Mouse (Mus musculus): Measurements from ENCODE around the gene E130116L18Rik. TPM values are rescaled to one million over a fixed set of nuclear protein-coding genes. Genes with fewer than 3 reads are reported as not detected.

The E130116L18Rik gene
- polyA plus RNA-seq (2014; fragmentation: Nextera tagmentation; extraction: Ambion mirVana) = not detected in 2 replicates

GRCm38 (mm10) chr5:25222752-25223702 is at the start of gene E130116L18Rik:
Gene E130116L18Rik (minus strand): TSS chr5:25223153.
- WGBS = 3% methylated on average over 72 of the region's 72 CpGs
- peaks cover 0 to 10% of the 10 kb centered on the region in 2 experiments; a peak in 3 of 4 replicates for H3K4me1 ChIP-seq (ENCODE audit: control insufficient read depth in 2 of 2, insufficient read depth in 2 of 2, low read length in 2 of 2)
- peak within 1 kb of the TSS; percentile 77 for H3K4me2 ChIP-seq (ENCODE audit: low read length)
- no peaks in the 10 kb centered on the region for H3K9me3 ChIP-seq (ENCODE audit: control insufficient read depth, low read length)
- ATAC-seq (ENCODE audit: insufficient number of reproducible peaks, insufficient read depth, low FRiP score, low read depth) = peak; percentile 94
- peak within 1 kb of the TSS; percentile 87 for H3K9ac ChIP-seq (ENCODE audit: low read length)
- no peaks in the 10 kb centered on the region for H3K27me3 ChIP-seq (ENCODE audit: control insufficient read depth, insufficient read depth, low read length)
- H3K27ac ChIP-seq (replicated peaks in 1 of 2; ENCODE audit: control insufficient read depth in 1 of 2, insufficient read depth in 1 of 2, low read depth in 2 of 2, low read length in 2 of 2) = peak within 1 kb of the TSS; percentile 80 to 85
- H3K4me3 ChIP-seq (ENCODE audit: control insufficient read depth in 1 of 2, insufficient read depth in 1 of 2, low read depth in 1 of 2, low read length in 2 of 2) = peak within 1 kb of the TSS; percentile 74 to 87
- H3K36me3 ChIP-seq (ENCODE audit: control insufficient read depth, insufficient read depth, low read length) = no peaks in the 10 kb centered on the region

- Histone ChIP-seq H3K27me3 (ENCODE audit: control insufficient read depth, insufficient read depth, low read length) (no peaks in the 10 kb centered on the region), H3K27ac (replicated peaks in 1 of 2; ENCODE audit: control insufficient read depth in 1 of 2, insufficient read depth in 1 of 2, low read depth in 2 of 2, low read length in 2 of 2) (no peak overlapping the region), H3K9me3 (ENCODE audit: control insufficient read depth, low read length) (no peaks in the 10 kb centered on the region), H3K36me3 (ENCODE audit: control insufficient read depth, insufficient read depth, low read length) (peaks cover 90% of the 10 kb centered on the region), H3K9ac (ENCODE audit: low read length) (no peak overlapping the region), H3K4me1 (ENCODE audit: control insufficient read depth in 2 of 2, insufficient read depth in 2 of 2, low read length in 2 of 2) (no peaks in the 10 kb centered on the region), H3K4me2 (ENCODE audit: low read length) (no peak overlapping the region), H3K4me3 (ENCODE audit: control insufficient read depth in 1 of 2, insufficient read depth in 1 of 2, low read depth in 1 of 2, low read length in 2 of 2) (no peak overlapping the region)
- no peak for ATAC-seq (ENCODE audit: insufficient number of reproducible peaks, insufficient read depth, low FRiP score, low read depth)
- 88% methylated on average over 4 of the region's 4 CpGs for WGBS
Measured at GRCm38 (mm10) chr5:25268258-25268888, 45.4 kb upstream of the E130116L18Rik start.

- ATAC-seq (ENCODE audit: insufficient number of reproducible peaks, insufficient read depth, low FRiP score, low read depth) = no peak
- Histone ChIP-seq H3K9ac (ENCODE audit: low read length) (no peak overlapping the region), H3K4me2 (ENCODE audit: low read length) (no peak overlapping the region), H3K4me1 (ENCODE audit: control insufficient read depth in 2 of 2, insufficient read depth in 2 of 2, low read length in 2 of 2) (no peaks in the 10 kb centered on the region), H3K36me3 (ENCODE audit: control insufficient read depth, insufficient read depth, low read length) (peaks cover 91% of the 10 kb centered on the region), H3K27ac (replicated peaks in 1 of 2; ENCODE audit: control insufficient read depth in 1 of 2, insufficient read depth in 1 of 2, low read depth in 2 of 2, low read length in 2 of 2) (no peak overlapping the region), H3K4me3 (ENCODE audit: control insufficient read depth in 1 of 2, insufficient read depth in 1 of 2, low read depth in 1 of 2, low read length in 2 of 2) (no peak overlapping the region), H3K27me3 (ENCODE audit: control insufficient read depth, insufficient read depth, low read length) (no peaks in the 10 kb centered on the region), H3K9me3 (ENCODE audit: control insufficient read depth, low read length) (no peaks in the 10 kb centered on the region)
- 72% methylated on average over 7 of the region's 7 CpGs for WGBS
Measured at GRCm38 (mm10) chr5:25262266-25262665, 39.3 kb upstream of the E130116L18Rik start.

GRCm38 (mm10) chr5:25261452-25261851 is 38.5 kb upstream of the E130116L18Rik start:
- Histone ChIP-seq H3K9me3 (ENCODE audit: control insufficient read depth, low read length) (no peaks in the 10 kb centered on the region), H3K4me2 (ENCODE audit: low read length) (no peak overlapping the region), H3K36me3 (ENCODE audit: control insufficient read depth, insufficient read depth, low read length) (peaks cover 90% of the 10 kb centered on the region), H3K27me3 (ENCODE audit: control insufficient read depth, insufficient read depth, low read length) (no peaks in the 10 kb centered on the region), H3K4me1 (ENCODE audit: control insufficient read depth in 2 of 2, insufficient read depth in 2 of 2, low read length in 2 of 2) (no peaks in the 10 kb centered on the region), H3K4me3 (ENCODE audit: control insufficient read depth in 1 of 2, insufficient read depth in 1 of 2, low read depth in 1 of 2, low read length in 2 of 2) (no peak overlapping the region), H3K27ac (replicated peaks in 1 of 2; ENCODE audit: control insufficient read depth in 1 of 2, insufficient read depth in 1 of 2, low read depth in 2 of 2, low read length in 2 of 2) (no peak overlapping the region), H3K9ac (ENCODE audit: low read length) (no peak overlapping the region)
- ATAC-seq (ENCODE audit: insufficient number of reproducible peaks, insufficient read depth, low FRiP score, low read depth) = no peak
- 72% methylated on average over 6 of the region's 6 CpGs for WGBS

GRCm38 (mm10) chr5:25256686-25257085 is 33.7 kb upstream of the E130116L18Rik start:
- no peak overlapping the region for H3K27ac ChIP-seq (replicated peaks in 1 of 2; ENCODE audit: control insufficient read depth in 1 of 2, insufficient read depth in 1 of 2, low read depth in 2 of 2, low read length in 2 of 2)
- WGBS = 75% methylated on average over 2 of the region's 2 CpGs
- no peaks in the 10 kb centered on the region for H3K9me3 ChIP-seq (ENCODE audit: control insufficient read depth, low read length)
- H3K36me3 ChIP-seq (ENCODE audit: control insufficient read depth, insufficient read depth, low read length) = peaks cover 91% of the 10 kb centered on the region
- H3K4me3 ChIP-seq (ENCODE audit: control insufficient read depth in 1 of 2, insufficient read depth in 1 of 2, low read depth in 1 of 2, low read length in 2 of 2) = no peak overlapping the region
- no peaks in the 10 kb centered on the region for H3K27me3 ChIP-seq (ENCODE audit: control insufficient read depth, insufficient read depth, low read length)
- no peak overlapping the region for H3K9ac ChIP-seq (ENCODE audit: low read length)
- ATAC-seq (ENCODE audit: insufficient number of reproducible peaks, insufficient read depth, low FRiP score, low read depth) = no peak
- H3K4me1 ChIP-seq (ENCODE audit: control insufficient read depth in 2 of 2, insufficient read depth in 2 of 2, low read length in 2 of 2) = no peaks in the 10 kb centered on the region
- H3K4me2 ChIP-seq (ENCODE audit: low read length) = no peak overlapping the region

- Histone ChIP-seq H3K27ac (replicated peaks in 1 of 2; ENCODE audit: control insufficient read depth in 1 of 2, insufficient read depth in 1 of 2, low read depth in 2 of 2, low read length in 2 of 2) (no peak overlapping the region), H3K36me3 (ENCODE audit: control insufficient read depth, insufficient read depth, low read length) (peaks cover 95% of the 10 kb centered on the region), H3K4me3 (ENCODE audit: control insufficient read depth in 1 of 2, insufficient read depth in 1 of 2, low read depth in 1 of 2, low read length in 2 of 2) (no peak overlapping the region), H3K9me3 (ENCODE audit: control insufficient read depth, low read length) (no peaks in the 10 kb centered on the region), H3K4me1 (ENCODE audit: control insufficient read depth in 2 of 2, insufficient read depth in 2 of 2, low read length in 2 of 2) (no peaks in the 10 kb centered on the region), H3K27me3 (ENCODE audit: control insufficient read depth, insufficient read depth, low read length) (no peaks in the 10 kb centered on the region), H3K4me2 (ENCODE audit: low read length) (no peak overlapping the region), H3K9ac (ENCODE audit: low read length) (no peak overlapping the region)
- no peak for ATAC-seq (ENCODE audit: insufficient number of reproducible peaks, insufficient read depth, low FRiP score, low read depth)
- 90% methylated on average over 4 of the region's 4 CpGs for WGBS
Measured at GRCm38 (mm10) chr5:25254491-25254890, 31.5 kb upstream of the E130116L18Rik start.

- Histone ChIP-seq H3K27ac (replicated peaks in 1 of 2; ENCODE audit: control insufficient read depth in 1 of 2, insufficient read depth in 1 of 2, low read depth in 2 of 2, low read length in 2 of 2) (no peak overlapping the region), H3K9ac (ENCODE audit: low read length) (no peak overlapping the region), H3K4me1 (ENCODE audit: control insufficient read depth in 2 of 2, insufficient read depth in 2 of 2, low read length in 2 of 2) (no peaks in the 10 kb centered on the region), H3K27me3 (ENCODE audit: control insufficient read depth, insufficient read depth, low read length) (no peaks in the 10 kb centered on the region), H3K9me3 (ENCODE audit: control insufficient read depth, low read length) (no peaks in the 10 kb centered on the region), H3K4me2 (ENCODE audit: low read length) (no peak overlapping the region), H3K36me3 (ENCODE audit: control insufficient read depth, insufficient read depth, low read length) (peaks cover 91% of the 10 kb centered on the region), H3K4me3 (ENCODE audit: control insufficient read depth in 1 of 2, insufficient read depth in 1 of 2, low read depth in 1 of 2, low read length in 2 of 2) (no peak overlapping the region)
- no peak for ATAC-seq (ENCODE audit: insufficient number of reproducible peaks, insufficient read depth, low FRiP score, low read depth)
- 85% methylated on average over 8 of the region's 8 CpGs for WGBS
Measured at GRCm38 (mm10) chr5:25252825-25253544, 30.0 kb upstream of the E130116L18Rik start.
